Mouse (Mus musculus) bone marrow macrophage, adult 2 months (primary cell): ENCODE results near the gene Hjurp.

ENCODE experiments used
- CTCF ChIP-seq: IDR thresholded peaks from 2 replicates; pipeline ENCODE4 v1.5.1; 2012; ENCODE audit warnings: low read depth, mild to moderate bottlenecking, low read length, moderate library complexity
- POLR2A ChIP-seq: IDR thresholded peaks from 2 replicates; pipeline ENCODE4 v1.6.1; 2012; ENCODE audit warnings: mild to moderate bottlenecking, low read depth, low read length, borderline replicate concordance

DNA sequence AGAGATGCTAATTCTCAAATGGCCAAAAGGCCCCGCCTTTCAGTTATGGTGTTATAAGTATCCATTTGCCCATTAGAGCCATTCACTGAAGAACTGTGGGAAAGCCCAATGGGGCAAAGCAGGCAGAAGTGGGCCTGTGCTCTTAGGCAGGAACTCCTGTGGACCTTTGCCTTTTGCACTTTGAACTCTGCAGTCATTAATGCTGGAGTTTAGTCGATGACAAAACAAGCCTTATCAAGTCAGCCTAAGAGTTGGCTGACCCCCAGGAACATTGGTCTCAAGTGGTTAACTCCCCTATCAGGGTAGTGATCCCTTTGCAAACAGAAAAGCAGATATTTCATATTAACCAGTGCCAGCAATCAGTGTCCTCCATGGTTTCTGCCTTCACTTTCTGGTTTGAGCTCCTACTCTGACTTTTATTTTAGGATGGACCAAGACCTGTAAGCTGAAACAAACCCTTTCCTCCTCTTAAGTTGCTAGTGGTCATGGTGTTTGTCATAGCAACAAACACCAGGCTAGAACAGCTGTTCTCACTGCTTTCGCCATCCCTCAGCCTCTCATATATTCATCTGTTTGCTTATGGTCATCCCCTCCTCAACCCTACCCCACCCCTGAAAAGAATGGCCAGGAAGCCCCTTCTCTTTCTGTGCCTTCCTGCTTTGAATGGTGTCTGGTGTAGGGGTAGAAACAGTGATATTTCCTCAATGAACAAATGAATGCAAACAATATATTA is 10.8 kb upstream of the Hjurp start:
- no peak for TF ChIP-seq CTCF
- TF ChIP-seq POLR2A: no peak
